Mouse (Mus musculus): ENCODE results near the gene Elk3. TPM values are rescaled to one million over a fixed set of nuclear protein-coding genes. Genes with fewer than 3 reads are reported as not detected.
A peak's percentile ranks its signal among the peaks of the same experiment; 100 is the strongest.

Elk3 gene
- polyA plus RNA-seq, 1 experiment = 8.4 TPM

DNA sequence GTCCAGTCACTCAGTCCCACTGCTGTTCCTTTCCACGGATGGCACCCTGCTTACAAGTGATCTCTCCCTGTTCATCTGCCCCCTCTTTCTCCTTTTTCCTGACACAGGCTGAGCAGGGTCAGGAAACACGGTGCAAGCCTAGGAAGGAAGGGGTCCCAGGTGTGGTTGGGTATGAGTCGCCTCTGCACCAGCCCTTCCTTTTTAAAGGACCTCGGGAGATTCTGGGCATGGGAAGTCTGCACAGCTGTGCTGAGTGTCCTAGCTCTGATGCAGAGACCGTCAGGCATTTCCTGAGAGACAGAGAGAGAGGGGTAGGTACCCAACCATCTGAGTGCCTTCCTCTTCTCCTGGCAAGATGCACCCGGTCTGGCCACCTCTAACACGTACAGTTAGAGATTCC lies 12.7 kb downstream of the Elk3 start:
- DNase-seq (ENCODE audit: extremely low spot score in 1 of 2, low spot score in 1 of 2) = no peak

DNA sequence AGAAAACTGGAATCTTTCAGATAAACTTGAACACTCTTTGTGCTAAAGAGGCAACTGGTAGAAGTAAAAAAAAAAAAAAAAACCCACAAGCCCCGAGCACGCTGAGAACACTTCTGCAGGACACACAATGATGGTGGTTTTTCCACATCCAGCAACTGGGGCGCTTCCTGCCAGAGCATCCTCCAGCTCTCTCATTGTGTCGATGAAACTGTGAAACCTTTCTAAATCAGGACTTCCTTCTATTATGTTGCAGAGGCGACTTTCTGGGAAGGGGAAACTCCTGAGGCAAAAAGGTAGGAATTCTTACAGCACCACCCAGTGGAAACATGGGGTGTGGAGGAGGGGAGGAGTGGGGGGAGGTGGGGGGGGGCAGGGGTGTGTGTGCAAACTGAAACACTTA lies 13.2 kb downstream of the Elk3 start:
- no peak for DNase-seq (ENCODE audit: extremely low spot score in 1 of 2, low spot score in 1 of 2)

DNA sequence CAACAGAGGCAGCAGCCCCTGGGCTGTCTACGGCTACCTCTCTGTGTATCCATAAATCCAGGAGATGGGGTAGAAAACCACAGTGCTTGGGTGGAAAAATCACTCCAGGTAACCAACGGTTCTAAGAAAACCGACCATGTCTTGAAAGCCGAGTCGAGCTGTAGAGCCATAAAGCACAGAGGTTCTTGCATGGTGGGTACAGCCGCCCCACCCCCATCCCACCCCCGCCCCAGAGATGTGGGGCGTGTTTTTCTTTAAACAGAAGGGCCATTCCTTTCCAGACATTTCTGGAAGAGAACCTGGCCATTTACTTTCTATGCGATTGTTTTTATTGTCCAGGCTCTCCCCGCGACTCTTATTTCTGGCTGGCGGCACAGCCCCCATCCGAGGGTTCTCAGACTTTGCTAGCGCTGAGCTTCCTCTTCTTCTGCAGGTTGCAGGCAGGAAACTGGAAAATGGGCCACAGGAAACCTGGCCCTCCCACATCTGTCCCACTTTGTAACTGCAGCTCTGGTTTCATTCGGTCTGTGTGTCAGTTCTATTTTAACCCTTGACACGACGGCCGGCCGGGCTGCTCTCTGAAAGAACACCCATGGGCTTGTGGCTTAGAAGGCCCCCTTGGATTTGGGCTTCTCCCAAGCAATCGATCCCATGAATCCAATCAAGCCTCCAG lies 16.3 kb downstream of the Elk3 start:
- DNase-seq (ENCODE audit: extremely low spot score in 1 of 2, low spot score in 1 of 2) = no peak

DNA sequence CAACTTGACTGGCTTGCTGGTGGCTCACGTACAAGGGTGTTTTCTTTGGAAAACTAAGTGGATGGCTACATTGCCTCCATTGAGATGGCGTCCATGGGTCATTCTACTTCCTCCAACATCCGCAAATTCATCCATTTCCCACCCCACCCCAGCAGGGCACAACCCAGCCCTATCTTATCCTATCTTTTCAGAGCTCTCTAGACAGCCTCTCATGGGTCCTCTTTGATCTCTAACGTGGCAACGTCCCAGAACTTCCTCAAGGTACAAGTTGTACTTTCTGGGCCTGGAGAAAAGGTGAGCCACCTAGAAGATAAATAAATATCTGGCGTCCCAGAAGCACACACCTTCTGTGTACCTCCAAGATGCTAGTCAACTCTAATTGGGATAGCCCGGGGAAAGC lies 17.3 kb downstream of the Elk3 start:
- no peak for DNase-seq (ENCODE audit: extremely low spot score in 1 of 2, low spot score in 1 of 2)

DNA sequence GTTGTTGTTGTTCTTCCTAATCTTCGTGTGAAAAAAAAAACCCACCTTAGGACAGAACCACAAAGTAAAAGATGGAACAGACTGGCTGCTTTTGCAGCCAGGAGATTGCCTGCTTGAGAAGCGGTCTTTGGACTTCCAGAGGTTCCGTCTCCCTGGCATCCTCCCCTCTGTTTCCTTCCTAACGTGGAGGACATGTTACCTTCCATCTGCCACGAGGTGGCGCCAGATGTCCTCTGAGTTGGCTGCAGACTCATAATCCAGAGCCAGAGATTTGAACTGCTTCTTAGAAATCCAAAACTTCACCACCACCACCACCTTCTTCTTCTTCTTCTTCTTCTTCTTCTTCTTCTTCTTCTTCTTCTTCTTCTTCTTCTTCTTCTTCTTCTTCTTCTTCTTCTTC lies 19.1 kb downstream of the Elk3 start:
- DNase-seq (ENCODE audit: extremely low spot score in 1 of 2, low spot score in 1 of 2) = peak; percentile 69 to 93

DNA sequence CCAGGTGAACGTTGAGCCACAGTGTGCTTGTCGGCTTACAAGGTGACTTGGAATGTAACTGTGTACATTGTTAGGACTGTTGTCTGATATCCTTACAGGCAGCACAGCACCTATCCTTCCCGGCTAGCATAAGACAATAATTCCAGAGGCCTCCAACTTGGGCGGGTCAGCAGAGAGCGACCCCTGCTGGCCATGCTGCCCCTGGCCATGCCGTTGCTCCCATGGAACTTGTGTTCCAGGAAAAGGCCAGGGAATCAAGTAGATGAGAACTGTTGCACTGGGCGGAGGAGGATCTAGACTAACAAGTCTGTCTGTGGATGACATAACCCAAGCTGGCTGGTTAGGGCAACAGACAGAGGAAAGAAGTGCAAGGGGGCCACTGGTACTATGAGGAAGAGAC lies 19.6 kb downstream of the Elk3 start:
- DNase-seq (ENCODE audit: extremely low spot score in 1 of 2, low spot score in 1 of 2) = peak in 1 of 2 experiments; percentile 36

DNA sequence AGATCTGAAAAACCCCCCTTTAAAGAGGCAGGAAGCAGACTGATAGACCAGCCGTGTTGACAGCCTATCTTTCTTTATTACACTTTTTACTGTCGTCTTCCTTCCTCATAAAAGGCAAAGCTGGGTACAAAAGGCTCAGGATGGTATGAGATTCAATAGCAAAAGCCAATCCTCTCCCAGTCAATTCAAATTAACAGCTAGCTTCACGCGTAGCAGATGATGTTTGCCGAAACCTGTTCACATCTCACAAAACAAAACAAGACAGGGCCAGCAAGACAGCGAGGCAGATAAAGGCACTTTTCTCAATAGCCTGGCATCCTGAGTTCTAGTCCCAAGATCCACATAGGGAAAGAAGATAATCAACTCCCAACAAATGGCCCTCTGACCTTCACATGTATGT lies 21.5 kb downstream of the Elk3 start:
- DNase-seq (ENCODE audit: extremely low spot score in 1 of 2, low spot score in 1 of 2) = no peak

DNA sequence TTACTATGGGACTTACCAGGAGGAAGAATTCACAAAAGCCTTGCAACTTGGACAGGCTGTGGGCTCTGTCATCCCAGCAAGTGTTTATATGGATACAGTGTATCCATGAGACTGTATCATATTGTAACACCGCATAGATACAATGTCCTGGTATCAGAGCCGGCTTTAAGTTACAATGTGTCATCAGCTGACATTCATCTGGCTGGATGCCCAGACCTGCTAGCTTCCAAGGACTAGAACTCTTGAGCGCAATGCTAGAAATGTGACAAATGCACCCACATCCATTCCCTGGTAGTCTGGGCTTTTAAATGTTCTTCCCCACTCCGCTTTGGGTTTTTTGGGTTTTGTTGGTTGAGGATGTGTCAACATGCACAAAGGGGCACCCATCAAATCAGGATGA lies 22.6 kb downstream of the Elk3 start:
- peak in 1 of 2 experiments; percentile 81 for DNase-seq (ENCODE audit: extremely low spot score in 1 of 2, low spot score in 1 of 2)

DNA sequence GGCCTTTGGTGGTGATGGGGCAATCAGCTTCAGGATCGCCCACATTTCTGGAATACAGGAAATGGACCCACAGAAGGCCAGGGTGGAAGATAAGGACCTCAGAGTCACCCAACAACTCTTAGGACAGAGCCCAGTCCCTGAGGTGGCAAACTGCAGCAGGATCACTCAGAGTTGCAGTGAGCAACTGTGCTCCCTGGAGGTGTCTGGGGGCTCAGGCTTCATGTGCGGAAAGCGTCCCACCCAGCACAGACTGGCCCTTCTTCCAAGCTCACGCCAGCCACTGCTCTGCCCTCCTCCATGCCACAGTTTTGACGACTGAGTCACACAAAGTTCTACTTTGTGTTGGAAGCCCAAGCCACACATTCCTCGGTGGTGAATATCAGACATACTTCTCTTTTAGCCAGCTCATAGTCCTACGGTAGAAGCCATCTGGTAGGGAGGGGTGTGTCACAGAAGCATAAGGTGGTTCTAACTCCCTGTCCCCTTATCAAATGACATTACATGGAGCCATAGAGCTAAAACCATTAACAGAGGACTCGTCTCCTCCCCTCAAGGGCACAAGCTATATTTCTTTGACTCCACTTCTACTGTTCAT lies 23.3 kb downstream of the Elk3 start:
- no peak for DNase-seq (ENCODE audit: extremely low spot score in 1 of 2, low spot score in 1 of 2)

DNA sequence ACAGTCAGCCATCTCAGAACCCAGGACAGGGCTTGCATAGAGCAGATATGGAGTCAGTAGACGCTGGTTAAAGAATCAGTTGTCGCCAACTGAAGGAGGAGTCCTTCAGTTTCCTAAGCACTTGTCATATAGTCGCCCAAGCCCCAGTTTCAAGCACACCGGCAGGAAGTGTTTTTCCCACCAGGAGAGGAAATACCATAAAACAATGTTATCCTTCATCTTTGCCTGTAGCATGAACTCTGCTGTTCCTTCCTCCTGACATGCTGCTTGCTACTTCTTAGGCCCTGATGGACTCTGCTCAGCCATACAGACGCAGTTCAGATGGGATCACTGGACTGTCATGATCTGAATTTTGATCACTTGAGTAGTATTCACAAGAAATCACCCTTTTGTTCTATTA lies 25.4 kb downstream of the Elk3 start:
- no peak for DNase-seq (ENCODE audit: extremely low spot score in 1 of 2, low spot score in 1 of 2)

DNA sequence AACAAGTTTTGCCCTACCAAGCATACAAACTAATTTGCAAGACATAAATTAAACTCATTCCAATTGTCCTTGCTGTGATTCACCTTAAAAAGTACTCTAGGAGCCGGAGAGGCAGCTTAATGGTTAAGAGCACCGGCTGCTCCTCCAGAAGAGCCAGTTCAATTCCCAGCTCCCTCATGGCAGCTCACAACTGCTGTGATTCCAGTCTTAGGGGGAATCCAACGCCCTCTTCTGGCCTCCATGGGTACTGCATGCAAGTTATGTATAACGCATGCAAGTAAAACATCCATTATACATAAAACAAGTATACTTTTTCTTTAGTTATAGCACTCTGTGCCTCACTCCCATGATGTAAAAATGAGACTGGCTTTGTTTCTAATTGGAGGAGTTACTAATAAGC lies 27.7 kb downstream of the Elk3 start:
- DNase-seq (ENCODE audit: extremely low spot score in 1 of 2, low spot score in 1 of 2) = no peak

DNA sequence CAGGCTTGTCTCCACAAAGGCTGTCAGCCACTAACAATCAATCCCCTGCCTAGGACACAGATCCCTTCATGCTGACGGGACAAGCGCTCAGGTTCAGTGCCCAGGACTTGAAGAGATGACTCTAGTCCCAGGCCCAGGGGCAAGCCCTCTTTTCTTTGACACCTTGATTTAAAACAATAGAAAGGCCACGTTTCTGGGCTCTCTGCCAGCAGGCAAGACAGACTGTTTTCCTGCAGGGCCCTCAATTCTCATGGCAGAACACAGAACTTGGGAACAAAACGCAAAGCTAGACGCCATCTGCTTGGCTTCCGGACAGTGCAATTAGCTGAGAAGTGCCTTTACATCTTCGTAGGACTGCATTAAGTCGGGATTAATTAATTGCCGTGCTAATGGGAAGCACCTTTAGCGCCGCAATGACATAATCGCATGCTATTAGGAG lies 28.4 kb downstream of the Elk3 start:
- no peak for DNase-seq (ENCODE audit: extremely low spot score in 1 of 2, low spot score in 1 of 2)

DNA sequence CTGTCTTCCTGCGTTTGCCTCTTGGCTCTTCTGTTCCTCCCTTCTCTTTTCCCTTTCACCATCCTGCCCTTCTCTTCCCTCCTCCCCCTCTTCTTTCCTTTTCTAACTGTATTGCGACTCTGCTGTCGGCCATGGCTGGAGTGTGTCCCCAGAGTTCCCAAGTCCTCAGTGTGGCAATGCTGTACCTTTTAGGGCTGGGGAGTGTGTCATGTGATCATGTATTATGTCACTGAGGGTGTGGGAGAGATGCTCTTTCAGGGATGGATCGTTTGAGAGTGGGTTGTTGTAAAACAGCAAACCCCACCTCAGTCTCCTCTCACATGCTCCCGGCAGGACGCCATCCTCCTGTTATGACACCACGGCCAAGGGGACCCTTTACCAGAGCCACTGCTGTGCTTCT lies 29.8 kb downstream of the Elk3 start:
- peak in 1 of 2 experiments; percentile 61 for DNase-seq (ENCODE audit: extremely low spot score in 1 of 2, low spot score in 1 of 2)

DNA sequence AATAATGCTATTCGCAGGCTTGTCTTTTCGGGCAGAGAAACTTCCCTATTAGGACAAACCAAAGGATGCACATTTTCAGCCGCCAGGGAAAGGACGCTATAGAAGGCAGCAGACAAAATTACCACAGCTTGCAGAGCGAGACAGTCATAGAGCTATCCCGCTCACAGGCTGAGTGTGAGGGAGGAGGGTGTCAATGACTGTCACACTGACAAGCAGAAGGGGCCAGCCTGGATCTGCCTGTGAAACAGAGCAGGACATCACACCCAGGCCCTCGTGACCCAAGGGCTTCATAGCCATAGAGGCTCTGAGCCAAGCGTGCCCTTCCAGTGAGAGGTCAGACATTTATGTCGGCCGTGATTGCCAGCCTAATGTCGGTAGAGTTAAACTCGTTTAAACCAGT lies 30.3 kb downstream of the Elk3 start:
- DNase-seq (ENCODE audit: extremely low spot score in 1 of 2, low spot score in 1 of 2) = peak; percentile 72 to 79

DNA sequence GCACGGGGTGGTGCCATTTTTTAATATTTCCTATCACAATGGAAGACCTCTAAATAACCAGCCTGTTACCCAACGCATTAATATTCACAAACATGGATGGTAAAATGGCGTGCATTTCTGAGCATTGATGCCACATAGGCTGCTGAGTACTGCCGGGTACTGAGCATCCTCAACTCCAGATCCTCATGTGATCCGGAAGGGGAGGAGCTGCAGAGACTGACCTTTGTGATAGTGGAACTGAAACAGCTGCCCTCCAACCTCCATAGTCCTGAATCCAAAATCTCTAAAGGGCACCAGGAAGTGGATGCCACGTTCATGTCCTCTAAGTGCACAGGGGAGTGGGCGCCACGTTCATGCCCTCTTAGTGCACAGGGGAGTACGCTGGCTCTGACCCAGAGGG lies 31.9 kb downstream of the Elk3 start:
- DNase-seq (ENCODE audit: extremely low spot score in 1 of 2, low spot score in 1 of 2) = no peak

DNA sequence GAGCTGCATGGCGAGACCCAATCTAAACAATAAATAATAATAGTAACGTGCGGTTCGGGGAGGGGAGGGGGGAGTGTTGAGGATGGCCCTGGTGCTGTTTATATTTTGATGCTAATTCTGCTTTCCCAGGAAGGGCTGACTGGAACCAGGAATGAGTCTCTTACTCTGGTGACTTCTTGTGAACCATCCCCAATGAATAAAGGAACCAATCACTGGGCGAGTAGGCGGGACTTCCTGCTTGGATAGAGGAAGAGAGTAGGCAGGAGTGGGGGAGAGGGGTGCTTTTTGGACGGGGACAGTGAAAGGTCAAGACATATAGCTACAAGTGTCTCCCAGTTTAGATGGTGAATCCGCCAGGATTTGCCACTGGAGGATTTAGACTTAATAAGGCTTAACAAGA lies 32.6 kb downstream of the Elk3 start:
- no peak for DNase-seq (ENCODE audit: extremely low spot score in 1 of 2, low spot score in 1 of 2)

DNA sequence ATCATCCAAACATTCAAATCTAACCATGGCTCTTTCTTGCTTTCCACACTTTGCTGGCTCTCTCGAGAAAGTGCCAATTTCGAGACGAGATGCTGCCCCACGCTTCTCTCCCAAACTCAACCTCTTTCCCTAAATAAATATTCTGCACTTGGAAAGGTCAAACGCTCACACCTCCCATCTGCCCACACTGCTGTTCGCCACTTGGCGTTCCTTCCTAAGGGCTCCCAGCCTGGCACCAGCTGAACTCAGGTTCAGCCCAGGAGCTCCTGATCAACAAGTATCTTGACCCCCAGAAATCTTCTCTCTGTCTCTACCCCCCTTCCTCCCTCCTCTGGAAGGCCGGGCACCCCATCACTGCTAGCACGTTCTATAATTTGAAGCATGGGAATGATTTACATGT lies 34.1 kb downstream of the Elk3 start:
- no peak for DNase-seq (ENCODE audit: extremely low spot score in 1 of 2, low spot score in 1 of 2)

DNA sequence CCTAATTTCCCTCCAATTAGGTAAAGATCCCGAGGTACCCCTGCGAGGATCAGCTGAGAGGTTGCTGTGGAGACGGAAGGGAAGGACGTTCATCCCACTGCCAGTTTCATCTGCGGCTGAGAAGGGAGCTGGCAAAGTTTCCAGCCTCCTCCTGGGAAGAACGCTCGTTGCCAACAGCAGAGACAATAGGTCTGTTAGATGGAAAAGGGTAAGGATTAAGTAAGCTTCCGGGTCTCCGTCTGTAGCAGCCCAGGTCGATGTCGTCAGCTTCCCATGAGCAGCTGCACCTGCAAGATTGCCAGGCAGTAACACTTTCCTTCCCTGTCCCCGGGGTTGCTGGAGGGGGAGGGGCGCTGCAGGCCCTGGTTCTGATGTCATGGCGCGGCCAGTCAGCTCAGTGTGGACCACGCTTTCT lies 34.6 kb downstream of the Elk3 start:
- peak; percentile 79 to 88 for DNase-seq (ENCODE audit: extremely low spot score in 1 of 2, low spot score in 1 of 2)

DNA sequence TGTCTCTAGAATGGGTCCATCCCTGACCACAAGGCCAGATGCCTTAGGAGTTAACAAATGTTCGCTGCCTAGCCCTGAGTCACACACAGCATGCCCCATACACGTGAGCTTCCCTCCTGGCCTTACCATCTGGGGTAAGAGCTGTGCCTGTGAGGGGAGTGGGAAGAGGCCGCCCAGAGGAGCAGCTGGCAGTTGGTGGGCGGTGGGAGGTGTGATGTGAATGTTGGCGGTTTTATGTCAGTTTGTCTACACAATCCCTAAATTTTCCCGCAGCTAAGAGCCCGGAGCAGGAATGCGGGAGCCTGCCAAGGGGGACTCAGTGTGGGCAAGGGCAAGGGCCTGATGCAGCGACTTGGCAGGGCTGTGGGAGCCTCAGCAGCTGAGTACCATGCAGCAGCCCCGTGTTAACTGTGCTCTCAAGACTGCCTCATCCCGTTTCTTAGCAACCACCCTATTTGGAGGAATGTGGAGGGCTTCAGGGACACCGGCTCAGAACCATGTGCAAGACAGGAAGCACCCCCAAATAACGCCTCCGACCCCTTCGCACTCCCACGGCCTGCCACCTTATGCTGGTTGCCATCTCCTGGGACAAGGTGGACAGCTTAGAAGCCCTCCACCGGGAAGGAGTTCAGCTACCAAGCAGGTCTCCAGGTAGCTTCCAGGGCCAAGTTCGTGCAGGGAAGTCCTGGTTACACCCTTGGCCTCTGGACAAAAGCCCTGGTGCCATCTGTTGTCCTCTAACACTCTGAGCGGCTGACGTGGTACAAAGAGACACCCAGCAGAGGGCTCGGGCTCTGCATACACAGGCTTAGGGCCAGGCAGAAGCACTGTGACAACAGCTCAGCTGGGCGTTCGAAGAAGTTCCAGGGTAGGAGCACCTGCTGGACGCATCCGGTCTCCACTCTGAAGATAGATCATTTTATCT lies 35.5 kb downstream of the Elk3 start:
- DNase-seq (ENCODE audit: extremely low spot score in 1 of 2, low spot score in 1 of 2) = peak; percentile 91 to 94

DNA sequence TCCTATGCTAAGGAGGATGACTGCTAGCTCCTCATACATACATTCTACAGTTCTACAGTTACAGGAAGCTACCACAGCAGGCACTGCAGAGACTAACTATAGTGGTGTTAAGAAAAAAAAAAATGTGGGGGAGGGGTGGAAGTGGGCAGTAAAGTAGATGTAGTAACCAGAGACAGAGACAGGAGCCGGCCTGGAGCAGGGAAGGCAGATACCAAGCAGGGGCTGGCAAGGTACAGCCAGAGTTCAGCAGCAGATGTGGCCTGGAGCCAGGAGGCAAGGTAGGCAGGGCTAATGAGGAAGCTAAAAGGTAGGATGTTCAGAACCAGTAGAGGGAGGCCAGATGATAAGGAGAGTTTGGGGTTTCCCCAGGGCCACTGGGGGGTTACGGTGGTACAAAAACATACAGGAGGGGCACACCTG lies 36.6 kb downstream of the Elk3 start:
- peak in 1 of 2 experiments; percentile 61 for DNase-seq (ENCODE audit: extremely low spot score in 1 of 2, low spot score in 1 of 2)
